Mouse (Mus musculus) embryonic fibroblast, embryonic 13.5 days (primary cell): ENCODE measurements at regions not wholly inside any gene's neighbourhood (a gene's known extent, or its start where the extent isn't known, plus 50 kb on each side); places are given as distances from the start of the nearest gene placed in this dataset.

Experiments used
- H3K27ac ChIP-seq: 2 replicates; pipeline ENCODE4 v1.5.1; 2012; ENCODE audit warnings: low read length, control low read depth, inconsistent platforms; ENCODE audit not compliant: insufficient read depth
- H3K4me1 ChIP-seq: 2 replicates; pipeline ENCODE4 v1.6.1; 2011; ENCODE audit warnings: low read length; ENCODE audit not compliant: control insufficient read depth, insufficient read depth
- H3K4me3 ChIP-seq: 2 replicates; pipeline ENCODE4 v1.5.1; 2011; ENCODE audit warnings: mild to moderate bottlenecking, control low read depth, low read length; ENCODE audit not compliant: insufficient read depth
- CTCF ChIP-seq: IDR thresholded peaks from 2 replicates; pipeline ENCODE4 v1.5.1; 2011; ENCODE audit warnings: mild to moderate bottlenecking, control low read depth, low read length, moderate library complexity, borderline replicate concordance; ENCODE audit not compliant: insufficient read depth
- POLR2A ChIP-seq: IDR thresholded peaks from 2 replicates; pipeline ENCODE4 v1.6.1; 2011; ENCODE audit warnings: low read depth, mild to moderate bottlenecking, control low read depth, low read length, moderate library complexity

GRCm38 (mm10) chr6:147810710-147811109, 236.3 kb upstream of the Far2 start:
- Histone ChIP-seq H3K27ac (no peak overlapping the region), H3K4me3 (no peak overlapping the region), H3K4me1 (no peaks in the 10 kb centered on the region)
- TF ChIP-seq POLR2A (no peak), CTCF (peak; percentile 89)

- H3K4me3 ChIP-seq: no peak overlapping the region
- no peaks in the 10 kb centered on the region for H3K4me1 ChIP-seq
- H3K27ac ChIP-seq: no peak overlapping the region
- TF ChIP-seq CTCF (no peak), POLR2A (no peak)
These were observed 230.2 kb upstream of the Far2 start for GRCm38 (mm10) chr6:147816861-147817260.

GRCm38 (mm10) chr6:147817262-147817661, 229.8 kb upstream of the Far2 start:
- no peaks in the 10 kb centered on the region for H3K4me1 ChIP-seq
- TF ChIP-seq POLR2A (no peak), CTCF (no peak)
- no peak overlapping the region for H3K27ac ChIP-seq
- H3K4me3 ChIP-seq: no peak overlapping the region

GRCm38 (mm10) chr6:147822215-147822614, 224.8 kb upstream of the Far2 start:
- no peak for TF ChIP-seq POLR2A
- no peak overlapping the region for H3K4me3 ChIP-seq
- no peaks in the 10 kb centered on the region for H3K4me1 ChIP-seq
- H3K27ac ChIP-seq: no peak overlapping the region

GRCm38 (mm10) chr6:147832521-147832920, 214.5 kb upstream of the Far2 start:
- TF ChIP-seq CTCF: no peak
- TF ChIP-seq POLR2A: no peak
- H3K4me1 ChIP-seq: no peaks in the 10 kb centered on the region
- no peak overlapping the region for H3K4me3 ChIP-seq
- no peak overlapping the region for H3K27ac ChIP-seq

GRCm38 (mm10) chr6:147833501-147833900, 213.6 kb upstream of the Far2 start:
- H3K4me3 ChIP-seq: no peak overlapping the region
- no peaks in the 10 kb centered on the region for H3K4me1 ChIP-seq
- TF ChIP-seq POLR2A: no peak
- H3K27ac ChIP-seq: no peak overlapping the region

- Histone ChIP-seq H3K27ac (no peak overlapping the region), H3K4me1 (no peaks in the 10 kb centered on the region), H3K4me3 (no peak overlapping the region)
- no peak for TF ChIP-seq POLR2A
These were observed 208.2 kb upstream of the Far2 start for GRCm38 (mm10) chr6:147838846-147839245.

- H3K4me1 ChIP-seq: no peaks in the 10 kb centered on the region
- H3K27ac ChIP-seq: no peak overlapping the region
- H3K4me3 ChIP-seq: no peak overlapping the region
- TF ChIP-seq CTCF (no peak), POLR2A (no peak)
These were observed 197.1 kb upstream of the Far2 start for GRCm38 (mm10) chr6:147849988-147850387.

GRCm38 (mm10) chr6:147861116-147861515, 185.9 kb upstream of the Far2 start:
- TF ChIP-seq CTCF: no peak
- no peak for TF ChIP-seq POLR2A
- H3K4me1 ChIP-seq: no peaks in the 10 kb centered on the region
- H3K4me3 ChIP-seq: no peak overlapping the region

GRCm38 (mm10) chr6:147871033-147871432, 176.0 kb upstream of the Far2 start:
- Histone ChIP-seq H3K4me1 (no peaks in the 10 kb centered on the region), H3K4me3 (no peak overlapping the region), H3K27ac (no peak overlapping the region)
- TF ChIP-seq POLR2A: no peak
- no peak for TF ChIP-seq CTCF

More at GRCm38 (mm10) chr6:147861116-147861515, 185.9 kb upstream of the Far2 start:
- H3K27ac ChIP-seq: no peak overlapping the region

GRCm38 (mm10) chr6:147873173-147873572, 173.9 kb upstream of the Far2 start:
- H3K4me1 ChIP-seq: no peaks in the 10 kb centered on the region
- no peak for TF ChIP-seq POLR2A
- no peak overlapping the region for H3K4me3 ChIP-seq
- no peak overlapping the region for H3K27ac ChIP-seq
